Mouse (Mus musculus) thymus, postnatal 25 days (tissue): ENCODE data around the gene Rims3.

Experiments used
- DNase-seq: peaks from one replicate; pipeline ENCODE4 v3.0.0; 2022

Gene Rims3

GRCm38 (mm10) chr4:120855360-120856060 lies 894 bp downstream of the Rims3 start:
- DNase-seq, result no peak

GRCm38 (mm10) chr4:120856376-120856775 lies 1.8 kb downstream of the Rims3 start:
- DNase-seq, result no peak

- DNase-seq, result no peak
These were observed 5.2 kb downstream of the Rims3 start for GRCm38 (mm10) chr4:120859865-120860264.

- no peak for DNase-seq
These were observed 11.6 kb downstream of the Rims3 start for GRCm38 (mm10) chr4:120866211-120866610.

GRCm38 (mm10) chr4:120868246-120868645 lies 13.6 kb downstream of the Rims3 start:
- DNase-seq, result no peak

GRCm38 (mm10) chr4:120868988-120869387 lies 14.4 kb downstream of the Rims3 start:
- DNase-seq, result no peak

- DNase-seq, result no peak
These were observed 15.7 kb downstream of the Rims3 start for GRCm38 (mm10) chr4:120870262-120870748.

GRCm38 (mm10) chr4:120875961-120876360 lies 21.3 kb downstream of the Rims3 start:
- no peak for DNase-seq

GRCm38 (mm10) chr4:120878728-120879127 lies 24.1 kb downstream of the Rims3 start:
- DNase-seq, result no peak

GRCm38 (mm10) chr4:120879386-120879785 lies 24.8 kb downstream of the Rims3 start:
- no peak for DNase-seq

- DNase-seq, result no peak
These were observed 26.3 kb downstream of the Rims3 start for GRCm38 (mm10) chr4:120880731-120881432.

- DNase-seq, result peak; percentile 56
These were observed 27.5 kb downstream of the Rims3 start for GRCm38 (mm10) chr4:120882002-120882625.

- DNase-seq, result no peak
These were observed 30.8 kb downstream of the Rims3 start for GRCm38 (mm10) chr4:120885208-120886120.

- no peak for DNase-seq
These were observed 31.5 kb downstream of the Rims3 start for GRCm38 (mm10) chr4:120886131-120886530.

GRCm38 (mm10) chr4:120886811-120887210 lies 32.2 kb downstream of the Rims3 start:
- no peak for DNase-seq

GRCm38 (mm10) chr4:120887381-120888112 lies 32.9 kb downstream of the Rims3 start:
- DNase-seq, result peak; percentile 63

GRCm38 (mm10) chr4:120888884-120889283 lies 34.3 kb downstream of the Rims3 start:
- no peak for DNase-seq

GRCm38 (mm10) chr4:120890754-120891440 lies 36.3 kb downstream of the Rims3 start:
- no peak for DNase-seq

- no peak for DNase-seq
These were observed 37.3 kb downstream of the Rims3 start for GRCm38 (mm10) chr4:120891960-120892359.

GRCm38 (mm10) chr4:120892516-120892915 lies 37.9 kb downstream of the Rims3 start:
- DNase-seq, result no peak

GRCm38 (mm10) chr4:120893656-120894401 lies 39.2 kb downstream of the Rims3 start:
- no peak for DNase-seq
